Mouse (Mus musculus): Measurements from ENCODE around the gene D430041D05Rik.

Gene D430041D05Rik

DNA sequence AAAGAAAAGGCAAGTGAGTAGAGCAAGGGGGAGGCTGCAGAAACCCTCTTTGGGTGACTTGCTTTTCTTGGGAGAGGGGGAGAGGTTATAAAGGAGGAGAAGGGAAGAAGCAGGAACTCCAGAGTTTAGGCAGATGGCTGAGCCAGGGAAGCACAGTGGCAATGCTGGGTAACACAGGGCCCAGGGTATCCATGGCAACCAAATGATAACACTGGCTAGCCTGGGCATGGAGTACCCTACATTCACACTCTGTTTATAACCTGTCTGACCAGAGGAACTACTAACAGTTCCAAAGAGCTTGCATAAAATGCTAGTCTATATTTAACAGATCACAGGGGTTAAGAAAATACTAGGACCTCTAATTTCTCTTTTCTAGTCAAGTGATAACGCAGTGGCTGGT, 51.9 kb downstream of the D430041D05Rik start:
- in situ Hi-C loops (cut with MboI; ENCODE audit: unreplicated experiment in 2 of 2): no loop called here

DNA sequence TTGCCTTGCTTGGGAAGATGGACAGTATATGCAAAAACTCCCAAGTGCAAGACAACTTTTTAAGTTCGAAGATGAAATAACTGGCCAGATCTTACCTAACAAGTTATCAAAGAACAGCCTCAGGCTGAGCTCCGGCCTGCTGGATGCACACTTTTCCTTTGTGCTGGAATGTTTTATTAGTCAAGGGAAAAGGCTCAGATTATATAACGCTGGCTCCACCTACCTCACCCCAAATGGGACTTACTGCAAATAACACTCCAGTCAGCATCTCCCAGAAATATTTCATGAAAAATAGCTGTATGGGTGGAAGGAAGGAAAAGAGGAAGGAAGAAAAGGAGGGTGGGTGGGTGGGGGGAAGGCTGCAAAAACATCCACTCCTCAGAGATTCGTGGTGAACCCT, 54.3 kb downstream of the D430041D05Rik start:
- in situ Hi-C loops (cut with MboI; ENCODE audit: unreplicated experiment in 2 of 2): no loop called here

DNA sequence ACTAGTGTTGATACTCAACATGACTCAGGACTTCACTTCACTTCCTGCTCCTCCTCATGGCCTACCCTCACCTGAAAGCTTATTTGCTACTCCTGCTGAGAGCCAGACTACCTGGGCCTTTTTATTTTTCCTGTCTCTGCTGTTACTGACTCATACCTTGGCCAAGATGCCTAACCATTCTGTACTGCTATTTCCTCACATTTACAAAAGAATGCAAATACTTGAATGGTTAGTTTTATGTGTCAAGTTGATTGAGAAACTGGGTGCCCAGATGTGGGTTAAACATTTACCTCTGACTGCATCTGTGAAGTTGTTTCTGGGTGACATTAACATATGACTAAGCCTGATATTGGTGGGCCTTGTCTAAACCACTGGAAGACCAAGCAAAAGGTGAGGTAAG, 56.7 kb downstream of the D430041D05Rik start:
- in situ Hi-C loops (cut with MboI; ENCODE audit: unreplicated experiment in 2 of 2): no loop called here

DNA sequence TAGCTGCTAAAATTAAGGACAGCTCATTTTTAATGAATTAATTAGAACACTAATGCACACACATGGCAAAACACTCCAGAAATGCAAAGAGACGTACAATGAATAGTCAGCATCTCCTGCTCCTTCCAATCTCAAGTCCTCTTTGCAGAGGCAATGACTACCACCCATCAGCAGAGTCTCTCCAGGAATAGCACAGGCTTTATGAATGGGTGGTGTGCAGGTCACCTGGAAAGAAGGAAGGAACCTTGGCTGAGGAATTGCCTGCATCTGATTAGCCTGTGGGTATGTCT, 58.7 kb downstream of the D430041D05Rik start:
- in situ Hi-C loops (cut with MboI; ENCODE audit: unreplicated experiment in 2 of 2): no loop called here

DNA sequence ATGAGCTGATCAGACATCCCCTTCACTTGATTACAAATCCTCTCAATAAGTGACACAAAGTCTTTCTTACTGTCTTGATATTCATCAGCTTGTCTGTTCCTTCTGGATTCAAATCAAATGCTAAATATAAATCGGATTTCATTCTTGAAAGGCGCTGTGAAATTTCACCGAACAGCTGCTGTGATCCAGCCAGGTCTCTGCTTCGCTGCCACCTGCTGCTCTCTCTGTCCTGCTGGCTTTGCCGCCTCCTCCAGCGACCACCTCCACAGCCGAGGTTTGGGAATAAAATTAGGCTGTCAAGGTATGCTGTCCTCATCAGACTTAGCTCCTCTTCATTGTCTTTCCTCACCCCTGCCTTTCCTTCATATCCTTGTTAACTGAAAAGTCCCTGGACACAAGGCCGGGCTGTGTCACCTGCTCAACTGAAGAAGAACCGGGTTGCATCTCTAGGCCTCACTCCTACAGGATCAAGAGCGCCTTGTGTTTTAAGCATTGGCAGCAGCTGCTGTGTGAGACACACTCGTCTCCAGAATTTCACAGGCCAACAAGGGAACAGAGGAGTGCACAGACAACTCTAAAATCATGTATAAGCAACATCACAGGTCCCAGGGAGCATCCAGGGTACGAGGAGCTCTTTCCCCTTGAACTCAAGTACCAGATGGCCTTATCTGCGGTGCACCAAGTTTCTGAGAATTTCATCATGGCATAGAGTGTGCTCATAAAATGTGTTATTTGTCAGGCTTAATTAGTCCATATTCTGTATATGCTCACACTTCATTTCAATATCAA, 59.2 kb downstream of the D430041D05Rik start:
- in situ Hi-C loops (cut with MboI; ENCODE audit: unreplicated experiment in 2 of 2): no loop called here

DNA sequence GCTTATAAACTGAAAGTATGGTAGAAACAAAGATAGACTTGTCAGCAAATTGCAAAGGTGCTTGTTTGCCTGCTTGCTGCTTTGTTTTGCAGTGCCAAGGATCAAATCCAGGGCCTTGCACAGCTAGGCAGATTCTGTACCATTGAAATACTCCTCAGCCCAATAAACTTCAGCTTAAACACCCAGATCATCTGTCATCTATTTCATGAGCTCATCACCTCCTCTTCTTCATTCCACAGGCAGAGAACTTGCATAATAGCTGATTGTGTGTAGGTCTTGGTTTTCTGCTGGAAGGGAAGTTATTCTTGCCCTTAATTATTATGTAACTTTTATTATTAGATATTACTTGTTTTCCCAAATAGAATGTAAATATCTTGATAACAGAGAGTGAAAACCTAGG, 73.2 kb downstream of the D430041D05Rik start:
- in situ Hi-C loops (cut with MboI; ENCODE audit: unreplicated experiment in 2 of 2): no loop called here

DNA sequence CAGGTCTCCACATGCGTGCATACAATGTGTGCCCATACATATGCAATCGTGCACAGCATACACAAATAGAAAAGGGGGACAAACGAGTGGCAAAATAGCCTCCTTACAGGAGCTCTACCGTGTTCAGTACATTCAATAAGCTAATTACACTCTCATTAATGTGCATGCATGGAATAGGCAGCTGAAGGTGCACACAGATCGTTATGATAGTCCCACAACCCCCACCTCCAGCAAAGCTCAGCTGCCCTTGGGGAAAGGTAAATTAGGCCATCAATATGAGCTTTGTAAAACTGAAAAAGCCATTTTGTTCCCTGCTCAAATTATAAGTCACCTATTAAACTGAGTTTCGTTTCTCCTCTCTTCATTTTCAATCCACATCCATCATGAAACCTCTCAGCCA, 75.0 kb downstream of the D430041D05Rik start:
- in situ Hi-C loops (cut with MboI; ENCODE audit: unreplicated experiment in 2 of 2): no loop called here

DNA sequence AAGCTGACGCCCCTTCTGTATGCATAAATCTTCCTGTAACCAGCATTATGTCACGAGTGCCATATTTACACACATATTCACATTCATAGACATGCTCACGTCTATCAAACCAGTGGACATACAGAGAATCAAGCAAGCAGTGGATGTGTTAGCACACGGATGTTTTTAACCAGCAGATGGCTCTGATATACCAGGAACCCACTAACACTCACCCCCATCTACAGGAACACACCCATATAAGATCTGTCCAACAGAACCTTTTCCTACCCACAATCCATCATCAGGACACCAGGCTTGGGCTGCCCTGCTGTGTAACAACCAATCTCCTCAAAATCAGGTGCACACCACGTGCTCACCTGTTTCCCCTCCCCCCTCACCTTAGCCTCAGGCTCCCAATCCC, 76.9 kb downstream of the D430041D05Rik start:
- in situ Hi-C loops (cut with MboI; ENCODE audit: unreplicated experiment in 2 of 2): no loop called here

DNA sequence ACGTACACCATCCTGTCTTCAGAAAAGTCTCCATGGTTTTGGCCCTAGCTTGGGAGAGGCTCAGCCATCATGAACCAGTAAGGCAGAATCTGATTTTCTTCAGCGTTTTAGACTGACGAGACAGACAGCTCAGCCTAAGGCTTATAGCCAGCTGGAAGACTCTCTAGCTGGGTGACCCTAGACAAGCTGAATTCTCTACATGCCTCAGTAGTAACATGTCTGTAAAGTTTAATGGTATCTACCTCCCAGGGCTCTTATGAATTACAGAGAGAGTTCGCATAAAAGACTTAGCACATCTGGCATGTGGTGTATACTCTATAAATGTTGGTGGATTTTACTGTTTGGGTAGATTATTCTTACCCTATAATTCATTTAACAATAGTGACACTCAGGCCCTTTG, 78.1 kb downstream of the D430041D05Rik start:
- in situ Hi-C loops (cut with MboI; ENCODE audit: unreplicated experiment in 2 of 2): no loop called here

DNA sequence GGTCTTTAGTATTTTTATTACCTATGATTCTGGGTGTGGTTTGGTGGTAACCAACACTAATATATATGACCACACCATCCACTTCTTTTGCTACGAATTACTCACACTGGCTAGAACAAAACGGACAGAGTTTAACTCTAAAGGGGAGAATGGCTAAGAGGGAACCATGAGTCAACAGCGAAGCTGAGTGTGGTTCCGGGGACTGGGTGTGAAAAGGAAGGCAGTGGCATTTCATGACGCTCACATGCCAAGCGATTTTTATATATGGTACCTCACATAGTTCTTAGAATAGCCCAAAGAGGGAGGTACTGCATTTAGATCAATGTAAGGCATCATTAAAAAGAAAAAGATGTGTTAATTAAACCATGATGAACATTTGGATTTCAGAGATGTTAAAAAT, 79.6 kb downstream of the D430041D05Rik start:
- in situ Hi-C loops (cut with MboI; ENCODE audit: unreplicated experiment in 2 of 2): no loop called here

DNA sequence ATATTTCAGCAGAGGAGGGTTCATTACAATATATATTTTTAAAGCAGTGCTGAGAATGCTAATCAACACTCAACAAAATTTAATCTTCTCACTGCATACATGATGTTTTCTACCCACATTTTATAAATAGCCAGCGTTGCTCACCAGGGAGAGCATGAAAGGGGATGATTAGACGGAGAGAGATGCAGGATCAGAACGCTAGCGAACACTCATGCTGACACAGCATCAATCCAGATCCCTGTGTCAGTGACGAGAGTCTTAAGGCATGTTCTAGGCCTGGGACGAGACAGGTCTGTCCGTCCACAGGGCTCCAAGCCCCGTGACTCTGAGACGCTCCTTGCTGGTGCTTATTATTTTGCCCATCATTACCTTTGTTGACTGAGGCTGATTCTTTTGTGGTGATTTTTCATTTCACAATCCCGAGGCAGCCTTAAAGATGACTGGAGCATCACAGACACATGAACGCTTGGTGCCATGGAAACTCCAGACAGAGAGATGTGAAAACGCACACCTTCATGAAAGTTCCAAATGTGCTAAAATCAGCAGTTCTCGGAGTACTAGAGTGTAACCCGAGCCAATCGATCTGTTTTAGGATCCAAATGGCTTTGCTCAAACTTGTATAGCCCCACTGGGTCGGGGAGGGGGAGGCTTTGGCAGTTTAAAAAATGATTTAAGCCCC, 83.6 kb downstream of the D430041D05Rik start:
- in situ Hi-C loops (cut with MboI; ENCODE audit: unreplicated experiment in 2 of 2): no loop called here

DNA sequence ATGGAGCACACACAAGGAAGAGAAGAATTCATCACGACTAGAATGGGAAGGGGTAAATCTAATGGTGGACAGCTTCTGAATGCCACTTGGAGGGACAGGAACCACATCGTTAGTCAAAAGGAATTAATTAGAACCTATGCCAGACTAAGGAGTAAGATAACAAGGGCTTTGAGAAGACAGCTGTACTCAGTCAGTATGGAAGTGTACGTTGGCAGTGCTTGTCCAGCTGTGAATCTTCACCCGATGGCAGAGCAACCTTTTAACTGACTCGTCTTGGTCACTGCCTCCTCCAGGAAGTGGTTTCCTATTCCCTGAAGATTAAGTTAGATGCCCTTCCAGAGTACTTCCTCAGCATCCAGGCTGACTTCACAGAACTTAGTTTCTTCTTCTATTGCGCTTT, 87.0 kb downstream of the D430041D05Rik start:
- in situ Hi-C loops (cut with MboI; ENCODE audit: unreplicated experiment in 2 of 2): no loop called here

DNA sequence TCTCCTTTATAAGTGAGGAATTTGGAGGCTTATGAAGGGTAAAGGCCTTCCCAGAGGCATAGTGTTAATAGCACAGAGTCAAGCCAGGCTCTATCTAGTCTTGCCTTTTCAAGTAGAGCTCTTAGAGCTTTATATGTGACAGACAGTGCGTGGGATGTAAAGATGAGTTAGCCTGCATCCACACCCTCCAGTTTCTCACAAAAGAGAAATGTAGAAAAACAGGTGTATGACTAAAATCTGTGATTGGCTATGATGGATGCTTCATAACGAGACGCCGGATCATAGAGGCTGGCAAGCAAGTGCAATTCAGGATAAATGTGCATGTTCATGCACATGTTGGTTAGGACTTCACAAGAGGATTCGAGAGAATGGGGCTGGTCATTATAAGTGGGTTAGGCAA, 87.5 kb downstream of the D430041D05Rik start:
- in situ Hi-C loops (cut with MboI; ENCODE audit: unreplicated experiment in 2 of 2): no loop called here

DNA sequence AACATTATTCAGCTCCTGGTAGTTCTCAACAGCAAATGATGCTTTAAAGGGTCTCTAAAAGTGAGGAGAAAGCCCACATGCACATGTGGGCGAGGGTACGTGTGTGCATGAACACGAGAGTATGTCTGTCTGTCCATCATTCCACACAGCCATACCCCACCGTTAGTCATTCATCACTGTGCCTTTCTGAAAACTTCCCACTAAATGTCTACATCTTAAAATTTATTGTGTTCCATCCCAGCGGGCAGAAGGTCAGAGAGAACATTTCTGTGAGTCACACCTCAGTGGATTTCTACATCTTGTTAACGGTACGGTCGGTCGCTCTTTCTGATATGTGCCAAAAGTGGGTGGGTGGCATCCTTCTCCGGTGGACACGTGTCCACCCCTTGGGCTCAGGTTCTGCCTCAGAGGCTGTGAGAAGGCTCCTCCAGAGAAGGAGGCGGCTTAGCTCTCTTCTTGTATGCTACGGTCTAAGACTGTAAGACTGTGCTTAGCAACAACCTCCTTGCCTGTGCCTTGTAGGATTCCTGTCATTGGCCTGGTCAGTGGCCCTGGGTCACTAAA, 90.7 kb downstream of the D430041D05Rik start:
- in situ Hi-C loops (cut with MboI; ENCODE audit: unreplicated experiment in 2 of 2): no loop called here

DNA sequence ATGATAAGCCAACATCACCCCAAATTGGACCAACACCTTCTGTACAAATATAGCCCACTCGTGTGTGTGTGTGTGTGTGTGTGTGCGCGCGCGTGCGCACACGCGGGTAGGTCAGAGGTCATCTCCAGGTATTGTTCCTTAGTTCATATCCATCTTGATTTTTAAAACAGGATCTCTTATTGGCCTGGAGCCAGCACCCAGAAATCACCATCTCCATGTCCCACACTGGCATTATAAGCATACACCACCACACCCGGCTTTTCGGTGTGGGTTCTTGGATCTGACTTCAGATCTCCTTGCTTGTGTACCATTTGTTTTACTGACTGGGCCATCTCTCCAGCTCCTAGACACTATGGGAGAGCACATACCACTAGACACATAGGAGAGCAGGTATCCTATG, 91.4 kb downstream of the D430041D05Rik start:
- in situ Hi-C loops (cut with MboI; ENCODE audit: unreplicated experiment in 2 of 2): no loop called here

DNA sequence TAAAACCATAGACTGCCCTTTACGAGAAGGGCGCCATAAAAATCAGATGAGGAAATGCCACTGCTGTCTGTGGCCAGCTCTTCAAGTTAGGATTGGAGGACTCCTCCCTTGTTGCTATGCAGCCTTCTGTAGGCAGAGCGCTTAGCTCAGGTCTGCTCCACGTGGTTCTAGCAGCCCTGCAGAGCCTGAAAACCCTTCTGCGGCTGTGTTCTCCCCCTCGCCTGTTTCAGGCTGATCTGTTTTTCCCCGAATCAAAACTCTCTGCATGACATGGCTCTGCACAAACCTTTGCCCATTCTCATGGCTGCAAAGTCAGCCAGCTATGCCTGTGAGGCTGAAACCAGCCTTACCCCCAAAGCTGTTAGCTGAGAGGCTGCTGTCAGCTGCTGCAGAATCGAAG, 91.9 kb downstream of the D430041D05Rik start:
- in situ Hi-C loops (cut with MboI; ENCODE audit: unreplicated experiment in 2 of 2): no loop called here

DNA sequence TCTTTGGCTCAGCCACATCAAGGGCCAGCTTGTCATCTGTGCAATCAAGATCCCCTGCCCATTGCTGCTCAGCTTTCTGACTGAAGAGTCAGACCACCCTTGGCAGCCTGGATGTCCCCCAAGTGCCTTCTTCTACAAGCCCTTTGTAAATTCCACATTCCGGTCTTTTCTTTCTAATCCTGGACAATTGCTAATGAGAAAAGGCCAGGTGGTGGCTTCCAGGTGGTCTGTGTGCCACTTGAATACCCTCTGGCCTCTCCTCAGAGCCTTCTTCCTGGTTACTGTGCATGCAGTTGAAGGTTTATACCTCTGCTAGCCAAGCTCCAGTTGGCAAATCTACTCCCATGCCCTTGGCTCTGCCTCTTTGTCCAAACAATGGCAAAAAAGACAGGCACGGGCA, 92.6 kb downstream of the D430041D05Rik start:
- in situ Hi-C loops (cut with MboI; ENCODE audit: unreplicated experiment in 2 of 2): no loop called here

DNA sequence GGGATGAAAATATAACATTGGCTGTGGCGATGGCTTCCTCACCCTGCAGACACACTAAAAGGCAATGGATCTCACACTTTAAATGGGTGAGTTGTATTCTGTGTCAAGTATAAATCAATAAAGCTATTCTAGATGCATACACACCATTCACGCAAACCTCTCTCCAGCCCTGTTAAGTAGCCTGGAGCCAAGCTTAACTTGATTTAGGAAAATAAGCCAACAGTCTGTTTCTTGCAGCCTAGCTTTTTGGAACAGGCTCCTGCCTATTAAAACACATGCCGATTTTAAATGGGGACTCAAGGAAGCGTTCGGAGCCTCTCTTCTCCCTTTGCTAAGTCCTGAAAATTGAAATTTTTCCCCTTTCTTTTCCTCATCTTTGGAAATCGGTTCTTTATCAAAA, 93.2 kb downstream of the D430041D05Rik start:
- in situ Hi-C loops (cut with MboI; ENCODE audit: unreplicated experiment in 2 of 2): no loop called here

DNA sequence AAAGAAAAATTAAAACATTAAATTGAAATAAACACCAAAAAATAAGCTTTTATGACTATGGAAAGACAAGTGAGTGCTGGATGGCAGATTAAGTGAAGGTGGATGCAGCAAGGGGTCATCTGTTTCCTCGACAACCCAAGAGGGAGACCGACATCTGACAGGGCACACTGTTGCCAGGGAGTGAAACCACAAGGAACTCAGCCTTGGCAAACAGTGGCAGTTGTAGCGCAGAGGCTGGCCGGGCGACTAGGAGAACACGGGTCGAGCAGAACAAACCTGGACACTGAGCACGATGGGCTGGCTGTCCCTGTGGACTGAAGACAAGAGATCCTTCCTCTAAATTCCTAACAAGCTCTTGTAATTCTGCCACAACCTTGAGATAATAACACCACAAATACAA, 94.3 kb downstream of the D430041D05Rik start:
- in situ Hi-C loops (cut with MboI; ENCODE audit: unreplicated experiment in 2 of 2): no loop called here

DNA sequence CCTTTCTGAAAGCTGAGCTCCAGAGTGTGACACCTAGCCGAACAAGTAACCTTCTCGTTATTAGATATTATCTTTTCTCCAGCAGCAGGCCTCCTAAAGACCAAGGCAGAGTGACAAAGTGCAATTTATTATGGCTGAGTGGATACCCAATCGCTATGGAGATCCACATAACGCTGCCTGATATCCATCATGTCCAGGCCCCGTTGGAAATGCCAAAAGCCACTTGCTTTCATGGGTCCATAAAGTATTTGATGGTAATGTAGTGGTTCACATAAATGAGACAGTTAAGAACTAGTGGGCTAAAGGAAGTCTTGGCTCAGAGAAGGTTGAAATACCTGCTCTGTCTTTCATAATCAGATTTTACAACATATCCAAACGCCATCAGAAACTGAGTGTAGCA, 97.6 kb downstream of the D430041D05Rik start:
- in situ Hi-C loops (cut with MboI; ENCODE audit: unreplicated experiment in 2 of 2): no loop called here

DNA sequence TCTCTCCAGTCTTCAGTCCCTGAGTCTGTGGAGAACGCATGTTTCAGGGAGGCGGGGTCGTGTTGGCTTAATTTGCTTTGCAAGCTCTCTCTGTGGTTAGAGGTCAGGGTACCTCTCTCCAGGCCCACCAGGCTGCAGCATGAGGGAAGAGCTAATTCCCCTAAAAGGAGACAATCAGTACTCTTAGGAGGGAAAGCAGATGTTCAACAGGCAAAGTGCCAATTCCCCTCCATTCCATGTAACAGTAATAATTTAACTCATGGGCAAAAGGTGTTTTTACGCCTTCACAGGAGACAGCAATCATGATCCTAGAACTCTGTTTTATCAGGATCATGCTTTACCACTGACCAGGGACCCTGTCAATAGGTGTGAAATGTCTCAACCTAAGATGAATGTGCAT, 103.7 kb downstream of the D430041D05Rik start:
- in situ Hi-C loops (cut with MboI; ENCODE audit: unreplicated experiment in 2 of 2): no loop called here

DNA sequence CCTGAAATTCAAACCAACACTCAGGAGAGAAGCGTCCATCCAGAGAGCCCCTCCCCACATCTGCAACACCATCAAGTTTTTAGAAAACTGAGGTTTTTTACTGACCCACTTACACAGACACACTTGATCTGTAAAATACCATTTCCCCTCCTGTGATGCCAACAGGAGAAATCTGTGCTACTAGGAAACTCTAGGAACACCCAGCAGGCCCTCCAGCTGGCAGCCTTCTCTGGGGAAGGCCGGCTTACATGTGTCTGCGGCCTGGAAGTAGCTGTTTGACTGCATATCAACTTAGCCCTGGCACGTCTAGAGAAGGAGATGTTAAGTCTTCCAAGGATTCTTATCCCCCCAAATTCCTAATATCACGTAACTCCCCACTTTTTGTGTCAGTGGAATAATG, 105.1 kb downstream of the D430041D05Rik start:
- in situ Hi-C loops (cut with MboI; ENCODE audit: unreplicated experiment in 2 of 2): no loop called here
